Mouse (Mus musculus): ENCODE measurements around the gene Fez1.

GRCm38 (mm10) chr9:36857476-36858117, 35.9 kb downstream of the Fez1 start:
- TF ChIP-seq POLR2A (IDR thresholded peaks at IDR 0.05; ENCODE audit: low read depth, low read length), result no peak
- no peak for TF ChIP-seq CTCF (IDR thresholded peaks at IDR 0.05; ENCODE audit: extremely low read depth, insufficient read length, insufficient replicate concordance, low read depth, low read length)

Measured in small intestine, adult 2 months (tissue).